14 mouse cellular contexts compared by ENCODE assay signal in the genomic region with DNA sequence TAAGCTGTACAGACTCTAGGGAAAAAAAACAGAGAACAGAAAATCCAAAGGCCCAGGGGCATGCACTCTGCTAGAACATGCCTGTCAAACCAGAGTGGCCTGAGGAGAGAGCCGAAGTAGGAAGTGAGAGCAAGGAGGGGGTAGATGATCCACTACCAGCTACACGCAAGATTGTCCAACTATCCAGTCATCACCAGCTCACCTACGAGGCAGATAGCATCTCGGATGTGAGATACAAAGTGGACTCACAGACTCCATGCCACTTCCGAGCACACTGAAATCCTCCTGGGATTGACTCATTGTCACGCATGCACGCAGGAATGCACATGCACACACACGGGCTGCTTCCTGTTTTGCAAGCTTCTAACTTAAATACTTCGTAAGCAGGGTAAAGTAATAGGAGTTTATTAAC. TPM values are rescaled to one million over a fixed set of nuclear protein-coding genes. Genes with fewer than 3 reads are reported as not detected.
DNase-seq lines count a peak whose midpoint lies in the region; ATAC-seq and TF ChIP-seq lines count a peak whose summit lies in the region.
"Had no signal": no experiment of that assay in that cellular context is flagged by ENCODE, and none has a peak within 500 bp of the region (broad histone marks: within the 10 kb centered on the region; RNA-seq: fewer than 3 reads in every experiment).

No protein-coding gene starts in this region.

- H3K4me3 ChIP-seq in embryonic facial prominence, embryonic 14.5 days (ENCODE audit: low read depth, low read length) = no peak overlapping the region
- H3K4me3 ChIP-seq in embryonic facial prominence, embryonic 10.5 days = no peak overlapping the region
- no peak overlapping the region for H3K4me3 ChIP-seq in lung, postnatal 0 days (ENCODE audit: low read depth, low read length)
- H3K4me3 ChIP-seq in brown adipose tissue, adult 24 weeks (ENCODE audit: insufficient read depth, low read depth, low read length) = peak overlapping the region; percentile 40; the same call in 1 of the 2 replicates
- no peak overlapping the region for H3K4me3 ChIP-seq in myocyte
- no peak overlapping the region for H3K4me3 ChIP-seq in intestine, embryonic 16.5 days (ENCODE audit: low read length)
- H3K4me3 ChIP-seq: embryonic facial prominence, embryonic 12.5 days; neural tube, embryonic 12.5 days had no signal

- ATAC-seq in embryonic facial prominence, embryonic 14.5 days (ENCODE audit: low read depth) = no peak
- ATAC-seq in lung, postnatal 0 days = no peak
- no peak for ATAC-seq in intestine, embryonic 16.5 days

- no peak overlapping the region for H3K27ac ChIP-seq in embryonic facial prominence, embryonic 14.5 days (replicated peaks; ENCODE audit: low read depth, low read length)
- H3K27ac ChIP-seq in embryonic facial prominence, embryonic 10.5 days (replicated peaks) = no peak overlapping the region
- no peak overlapping the region for H3K27ac ChIP-seq in lung, postnatal 0 days (ENCODE audit: low read length)
- peak overlapping the region; percentile 75 for H3K27ac ChIP-seq in brown adipose tissue, adult 24 weeks (replicated peaks; ENCODE audit: low read depth, low read length)
- no peak overlapping the region for H3K27ac ChIP-seq in intestine, embryonic 16.5 days (ENCODE audit: low read length)
- H3K27ac ChIP-seq: embryonic facial prominence, embryonic 12.5 days; neural tube, embryonic 12.5 days had no signal

- TF ChIP-seq POLR2A in myocyte (IDR thresholded peaks at IDR 0.05; ENCODE audit: insufficient read length, low read depth) = no peak

- H3ac ChIP-seq in myocyte (ENCODE audit: control insufficient read depth, insufficient read length) = no peak overlapping the region

- H3K9ac ChIP-seq in embryonic facial prominence, embryonic 14.5 days (ENCODE audit: low read depth, low read length) = no peak overlapping the region
- no peak overlapping the region for H3K9ac ChIP-seq in lung, postnatal 0 days (replicated peaks; ENCODE audit: low read depth)
- no peak overlapping the region for H3K9ac ChIP-seq in intestine, embryonic 16.5 days (ENCODE audit: low read depth, low read length)
- H3K9ac ChIP-seq: embryonic facial prominence, embryonic 12.5 days; neural tube, embryonic 12.5 days had no signal

- no peaks in the 10 kb centered on the region for H3K27me3 ChIP-seq in embryonic facial prominence, embryonic 14.5 days (replicated peaks; ENCODE audit: control insufficient read depth, insufficient read depth, low read length)
- no peaks in the 10 kb centered on the region for H3K27me3 ChIP-seq in embryonic facial prominence, embryonic 10.5 days (replicated peaks; ENCODE audit: low read depth, poor library complexity, severe bottlenecking)
- H3K27me3 ChIP-seq in lung, postnatal 0 days (replicated peaks; ENCODE audit: insufficient read depth, low read length) = no peaks in the 10 kb centered on the region
- H3K27me3 ChIP-seq in myocyte (ENCODE audit: control insufficient read depth, insufficient read depth, insufficient read length) = no peaks in the 10 kb centered on the region
- no peaks in the 10 kb centered on the region for H3K27me3 ChIP-seq in intestine, embryonic 16.5 days (replicated peaks; ENCODE audit: control insufficient read depth, insufficient read depth, low read length)
- H3K27me3 ChIP-seq: embryonic facial prominence, embryonic 12.5 days; neural tube, embryonic 12.5 days had no signal

- 69% methylated on average over 9 of the region's 9 CpGs for WGBS in embryonic facial prominence, embryonic 14.5 days
- 85% methylated on average over 9 of the region's 9 CpGs for WGBS in embryonic facial prominence, embryonic 10.5 days
- 72% methylated on average over 9 of the region's 9 CpGs for WGBS in lung, postnatal 0 days
- WGBS in intestine, embryonic 16.5 days = 79% methylated on average over 9 of the region's 9 CpGs

- no peaks in the 10 kb centered on the region for H3K36me3 ChIP-seq in embryonic facial prominence, embryonic 14.5 days (ENCODE audit: control insufficient read depth, insufficient read depth, low read length)
- H3K36me3 ChIP-seq in embryonic facial prominence, embryonic 10.5 days (replicated peaks) = no peaks in the 10 kb centered on the region
- no peaks in the 10 kb centered on the region for H3K36me3 ChIP-seq in lung, postnatal 0 days (ENCODE audit: insufficient read depth, low read length)
- no peaks in the 10 kb centered on the region for H3K36me3 ChIP-seq in myocyte (ENCODE audit: control insufficient read depth, insufficient read depth)
- 0 out of 2 replicates have a peak, but pooled peaks cover 2% of the 10 kb centered on the region for H3K36me3 ChIP-seq in intestine, embryonic 16.5 days (ENCODE audit: control insufficient read depth, insufficient read depth, low read length)
- H3K36me3 ChIP-seq: embryonic facial prominence, embryonic 12.5 days; neural tube, embryonic 12.5 days had no signal

- H3K79me2 ChIP-seq in myocyte (ENCODE audit: control insufficient read depth, insufficient read depth) = no peaks in the 10 kb centered on the region

- H3K9me3 ChIP-seq in embryonic facial prominence, embryonic 14.5 days (ENCODE audit: control insufficient read depth, low read length) = no peaks in the 10 kb centered on the region
- no peaks in the 10 kb centered on the region for H3K9me3 ChIP-seq in embryonic facial prominence, embryonic 10.5 days
- no peaks in the 10 kb centered on the region for H3K9me3 ChIP-seq in lung, postnatal 0 days (ENCODE audit: low read length)
- H3K9me3 ChIP-seq in intestine, embryonic 16.5 days (ENCODE audit: control insufficient read depth, low read length) = no peaks in the 10 kb centered on the region
- H3K9me3 ChIP-seq: embryonic facial prominence, embryonic 12.5 days; neural tube, embryonic 12.5 days had no signal

- TF ChIP-seq EP300 in lung, postnatal 0 days (IDR thresholded peaks at IDR 0.05) = no peak

- H3K4me2 ChIP-seq in embryonic facial prominence, embryonic 14.5 days (ENCODE audit: low read depth, low read length) = no peak overlapping the region
- H3K4me2 ChIP-seq in lung, postnatal 0 days (replicated peaks; ENCODE audit: low read depth, low read length) = no peak overlapping the region
- H3K4me2 ChIP-seq in myocyte (ENCODE audit: low read depth) = peak overlapping the region; percentile 13
- no peak overlapping the region for H3K4me2 ChIP-seq in intestine, embryonic 16.5 days (ENCODE audit: low read depth, low read length)
- H3K4me2 ChIP-seq: embryonic facial prominence, embryonic 12.5 days; neural tube, embryonic 12.5 days had no signal

- peak; percentile 24 for DNase-seq in embryonic facial prominence, embryonic 14.5 days (ENCODE audit: low spot score)
- no peak for DNase-seq in embryonic facial prominence, embryonic 10.5 days (ENCODE audit: low spot score)
- DNase-seq in lung, postnatal 36 days = peak; percentile 11
- DNase-seq in lung, postnatal 0 days (ENCODE audit: low spot score) = no peak
- DNase-seq in MN1 (ENCODE audit: low spot score) = no peak
- DNase-seq: cerebellum, adult 11-12 months; kidney, postnatal 10 days; right cerebral cortex, postnatal 25 days; thymus, postnatal 25 days had no signal

- no peaks in the 10 kb centered on the region for H3K4me1 ChIP-seq in embryonic facial prominence, embryonic 14.5 days (ENCODE audit: control insufficient read depth, insufficient read depth, low read length)
- H3K4me1 ChIP-seq in embryonic facial prominence, embryonic 10.5 days = no peaks in the 10 kb centered on the region
- no peaks in the 10 kb centered on the region for H3K4me1 ChIP-seq in lung, postnatal 0 days (ENCODE audit: insufficient read depth, low read depth, low read length)
- no peaks in the 10 kb centered on the region; the same call in 1 of the 2 replicates for H3K4me1 ChIP-seq in brown adipose tissue, adult 24 weeks (ENCODE audit: control insufficient read depth, insufficient read depth, insufficient read length, low read length)
- peaks cover 6% of the 10 kb centered on the region; the same call in 1 of the 2 replicates for H3K4me1 ChIP-seq in intestine, embryonic 16.5 days (ENCODE audit: control insufficient read depth, insufficient read depth, low read length)
- H3K4me1 ChIP-seq: embryonic facial prominence, embryonic 12.5 days; neural tube, embryonic 12.5 days had no signal

- TF ChIP-seq CTCF in lung, postnatal 0 days (IDR thresholded peaks at IDR 0.05) = no peak

TF ChIP-seq in myocyte, 11 proteins besides CTCF, POLR2A, EP300 and RAD21 (continues in another document):
- TF ChIP-seq REST (IDR thresholded peaks at IDR 0.05; ENCODE audit: insufficient read depth, insufficient read length) (no peak), E2F4 (IDR thresholded peaks at IDR 0.05; ENCODE audit: insufficient read depth) (no peak), POLR2AphosphoS2 (IDR thresholded peaks at IDR 0.05; ENCODE audit: insufficient read length, low read depth) (no peak), MAX (IDR thresholded peaks at IDR 0.05; ENCODE audit: low read depth) (no peak)

RNA-seq across cellular contexts. Expression of a gene that starts 10.6 kb away (rescaled TPM):
- 6.6 and 8.1 TPM in 2 replicates for polyA plus RNA-seq in embryonic facial prominence, embryonic 14.5 days (2014; fragmentation: Nextera tagmentation; extraction: Ambion mirVana)
- polyA plus RNA-seq in embryonic facial prominence, embryonic 10.5 days (2016; fragmentation: Nextera tagmentation; extraction: Ambion mirVana) = 2.5 and 2.8 TPM in 2 replicates
- polyA plus RNA-seq in lung, postnatal 0 days (2015; fragmentation: Nextera tagmentation; extraction: Ambion mirVana) = 2.2 and 2.7 TPM in 2 replicates
- polyA plus RNA-seq in brown adipose tissue, adult 24 weeks (2012; ENCODE audit: insufficient read depth, insufficient read length, missing spikeins) = not detected in 2 replicates
- 4.3 TPM for polyA plus RNA-seq in myocyte (2012; fragmentation: generic; extraction: Trizol)
- polyA plus RNA-seq in intestine, embryonic 16.5 days (2015; fragmentation: Nextera tagmentation; extraction: Ambion mirVana) = 44.7 and 46.7 TPM in 2 replicates

RNA-seq across cellular contexts. Expression of a gene that starts 15.9 kb away (rescaled TPM):
- not detected in 2 replicates for polyA plus RNA-seq in embryonic facial prominence, embryonic 14.5 days (2014; fragmentation: Nextera tagmentation; extraction: Ambion mirVana)
- 0.16 TPM in 1 of 2 replicates, not detected in the other for polyA plus RNA-seq in embryonic facial prominence, embryonic 10.5 days (2016; fragmentation: Nextera tagmentation; extraction: Ambion mirVana)
- polyA plus RNA-seq in lung, postnatal 0 days (2015; fragmentation: Nextera tagmentation; extraction: Ambion mirVana) = not detected in 2 replicates
- polyA plus RNA-seq in brown adipose tissue, adult 24 weeks (2012; ENCODE audit: insufficient read depth, insufficient read length, missing spikeins) = not detected in 2 replicates
- not detected for polyA plus RNA-seq in myocyte (2012; fragmentation: generic; extraction: Trizol)
- not detected in 2 replicates for polyA plus RNA-seq in intestine, embryonic 16.5 days (2015; fragmentation: Nextera tagmentation; extraction: Ambion mirVana)
- polyA plus RNA-seq: neural tube, embryonic 12.5 days had no signal

RNA-seq across cellular contexts. Expression of a gene that starts 20.1 kb away (rescaled TPM):
- polyA plus RNA-seq in embryonic facial prominence, embryonic 14.5 days (2014; fragmentation: Nextera tagmentation; extraction: Ambion mirVana) = 32.6 and 35.0 TPM in 2 replicates
- polyA plus RNA-seq in embryonic facial prominence, embryonic 10.5 days (2016; fragmentation: Nextera tagmentation; extraction: Ambion mirVana) = 48.5 and 52.2 TPM in 2 replicates
- 12.5 and 12.9 TPM in 2 replicates for polyA plus RNA-seq in lung, postnatal 0 days (2015; fragmentation: Nextera tagmentation; extraction: Ambion mirVana)
- polyA plus RNA-seq in brown adipose tissue, adult 24 weeks (2012; ENCODE audit: insufficient read depth, insufficient read length, missing spikeins) = 5.4 and 6.0 TPM in 2 replicates
- polyA plus RNA-seq in myocyte (2012; fragmentation: generic; extraction: Trizol) = 7.8 TPM
- 21.8 and 24.5 TPM in 2 replicates for polyA plus RNA-seq in intestine, embryonic 16.5 days (2015; fragmentation: Nextera tagmentation; extraction: Ambion mirVana)

Comparison
In these comparisons a context has a peak if more than half of its experiments do, and no peak if none do; other contexts are left out.
1. DNase-seq: peak in embryonic facial prominence, embryonic 14.5 days (single experiment) and lung, postnatal 36 days (single experiment); none in embryonic facial prominence, embryonic 10.5 days (single experiment), lung, postnatal 0 days (single experiment) and MN1 (single experiment).